Mouse (Mus musculus): ENCODE measurements around the gene Prc1.

Gene Prc1

GRCm38 (mm10) chr7:80294062-80294763 is at the start of gene Prc1:
TSS of gene Prc1 (plus strand) at chr7:80294450.
- in situ Hi-C loops (cut with MboI, MseI) = no loop called here

DNA sequence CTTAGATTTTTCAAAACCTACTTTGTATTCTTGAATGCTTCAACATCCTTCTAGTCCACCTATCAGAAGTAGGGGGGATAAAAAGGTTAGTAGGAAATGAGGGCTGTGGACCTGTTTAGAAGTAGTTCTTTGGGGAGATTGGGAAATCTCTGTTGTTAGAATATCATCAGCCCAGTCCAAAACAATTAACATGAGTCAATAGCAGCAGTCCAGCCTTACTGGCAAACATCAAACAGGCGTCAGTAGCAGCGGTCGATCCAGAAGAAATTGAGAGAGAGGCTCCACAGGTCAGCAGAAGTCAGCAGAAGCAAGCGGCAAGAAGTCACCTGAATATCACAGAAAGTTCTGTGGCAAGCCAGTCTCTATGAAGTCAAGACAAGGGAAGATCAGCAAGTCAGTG is 49.4 kb upstream of the Prc1 start:
- in situ Hi-C loops (cut with MboI, MseI) = loop anchor here (25.0 kb wide), 1 partner anchor 1792 kb away; no protein-coding TSS in a partner anchor

DNA sequence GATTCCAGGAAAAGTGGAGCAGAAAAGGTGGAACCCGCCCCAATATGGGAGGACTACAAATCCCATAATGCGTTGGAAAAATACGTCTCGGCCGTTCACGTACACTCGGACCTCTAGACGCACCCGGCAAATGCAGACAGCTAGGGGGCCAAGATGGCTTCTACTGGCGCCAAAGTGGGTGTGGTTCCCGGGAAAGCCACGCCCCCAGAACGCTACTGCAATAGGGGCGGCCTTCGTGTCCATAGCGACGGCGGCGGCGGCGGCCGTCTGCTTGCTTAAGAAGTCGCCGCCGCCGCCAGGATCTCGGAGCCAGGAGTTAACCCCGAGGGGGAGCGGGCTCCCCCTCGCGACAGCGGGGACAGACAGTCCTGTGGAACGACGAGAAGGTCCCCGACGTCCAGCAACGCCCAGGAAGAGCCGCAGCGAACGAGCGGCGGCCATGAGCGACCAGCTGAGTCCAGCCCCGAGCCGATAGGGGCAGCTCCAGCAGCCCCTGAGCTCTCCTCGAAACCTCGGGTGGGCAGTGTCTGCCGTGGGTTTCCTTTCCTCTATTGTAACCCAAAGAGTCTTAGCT is 48.0 kb upstream of the Prc1 start, which contains the start of gene Ttll13:
TSS of gene Ttll13 (plus strand) at position 229 of the 574 bp plus-strand sequence.
- in situ Hi-C loops (cut with MboI, MseI) = loop anchor here (25.0 kb wide), 1 partner anchor 1791 kb away; no protein-coding TSS in a partner anchor

- in situ Hi-C loops (cut with MboI, MseI) = loop anchor here (25.0 kb wide), 1 partner anchor 1790 kb away; no protein-coding TSS in a partner anchor
These were observed 47.4 kb upstream of the Prc1 start for GRCm38 (mm10) chr7:80246859-80247258.

GRCm38 (mm10) chr7:80252437-80252836 is 41.8 kb upstream of the Prc1 start:
- in situ Hi-C loops (cut with MboI, MseI) = no loop called here

- in situ Hi-C loops (cut with MboI, MseI) = no loop called here
These were observed 41.4 kb upstream of the Prc1 start for GRCm38 (mm10) chr7:80252886-80253285.

- in situ Hi-C loops (cut with MboI, MseI) = no loop called here
These were observed 38.3 kb upstream of the Prc1 start for GRCm38 (mm10) chr7:80255981-80256380.

DNA sequence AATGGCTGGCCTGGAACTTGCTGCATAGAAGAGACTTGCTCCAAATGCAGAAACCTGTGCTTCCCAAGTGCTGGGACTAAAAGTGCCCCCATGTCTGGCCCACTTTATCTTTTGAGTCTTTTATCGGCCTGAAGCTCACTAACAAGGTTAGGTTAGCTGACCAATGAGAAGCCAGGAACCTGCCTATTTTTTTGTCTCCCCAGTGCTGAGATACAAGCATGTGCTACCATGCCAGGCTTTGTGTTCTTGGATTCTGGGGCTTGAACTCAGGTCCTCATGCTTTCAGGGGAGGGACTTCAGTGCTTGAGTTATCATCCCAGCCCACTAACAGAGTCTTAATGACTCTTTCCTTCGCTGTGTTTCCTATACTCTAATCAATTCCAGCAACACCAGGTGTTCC is 36.5 kb upstream of the Prc1 start:
- in situ Hi-C loops (cut with MboI, MseI) = no loop called here

DNA sequence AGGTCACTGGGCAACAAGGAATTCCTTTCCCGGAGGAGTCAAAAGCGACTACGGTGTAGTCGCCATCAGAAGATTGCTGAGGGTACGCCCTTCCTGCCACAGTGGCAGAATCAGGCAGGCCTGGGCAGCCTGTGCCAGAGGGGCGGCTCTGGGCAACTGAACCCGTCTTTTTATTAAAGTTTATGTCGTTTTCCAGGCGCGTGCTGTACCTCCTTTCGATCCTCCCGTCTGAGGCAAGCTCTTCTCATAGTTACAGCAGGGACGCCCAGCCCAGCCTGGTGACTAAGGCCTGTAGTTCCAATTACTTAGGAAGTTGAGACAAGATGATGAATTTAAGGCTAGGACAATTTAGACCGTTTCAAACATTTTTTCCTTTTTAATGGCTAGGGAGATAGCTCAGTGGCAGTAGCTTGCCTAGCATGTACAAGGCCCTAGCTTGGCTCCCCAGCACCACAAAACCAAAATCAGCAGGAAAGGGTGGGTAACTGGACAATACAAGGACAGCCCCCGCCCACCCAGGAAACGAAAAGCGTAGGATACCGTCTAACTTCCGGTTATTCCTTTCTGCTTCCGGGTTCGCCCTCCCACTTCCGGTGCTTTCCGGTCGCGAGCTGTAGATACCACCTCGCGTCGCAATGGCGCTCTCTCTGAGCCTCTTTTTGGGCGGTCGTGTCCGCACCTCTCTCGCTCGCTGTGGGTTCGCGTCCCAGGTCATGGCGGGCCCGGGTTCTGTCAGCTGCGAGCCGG is 33.5 kb upstream of the Prc1 start, which contains the start of gene Ngrn:
TSS of gene Ngrn (plus strand) at position 591 of the 747 bp plus-strand sequence.
- in situ Hi-C loops (cut with MboI, MseI) = no loop called here

DNA sequence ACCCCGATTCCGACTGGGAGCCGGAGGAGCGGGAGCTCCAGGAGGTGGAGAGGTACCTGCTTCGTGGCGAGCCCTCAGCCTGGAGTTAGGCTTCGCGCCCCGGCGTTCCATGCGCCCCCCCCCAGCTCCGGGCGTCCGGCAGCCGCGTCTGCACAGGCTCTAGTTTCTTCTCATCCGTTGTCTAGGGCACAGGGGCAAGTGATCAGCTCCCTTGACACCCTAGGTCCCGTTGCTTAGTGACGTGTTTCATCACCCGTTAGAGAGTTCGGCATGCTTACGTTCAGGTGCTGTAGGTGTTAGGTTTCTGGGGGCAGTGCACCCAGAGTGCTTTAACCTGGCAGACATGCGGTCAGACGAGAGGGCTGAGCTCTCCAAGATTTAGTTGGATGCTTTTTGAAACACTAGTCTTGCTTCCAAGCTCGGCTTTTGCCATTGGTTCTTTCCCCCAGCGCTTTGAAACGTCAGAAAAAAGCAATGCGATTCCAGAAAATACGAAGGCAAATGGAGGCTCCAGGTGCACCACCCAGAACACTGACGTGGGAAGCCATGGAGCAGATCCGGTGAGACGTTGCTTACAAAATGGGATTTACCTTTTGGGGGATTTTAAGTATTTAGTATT is 32.8 kb upstream of the Prc1 start:
- in situ Hi-C loops (cut with MboI, MseI) = no loop called here

DNA sequence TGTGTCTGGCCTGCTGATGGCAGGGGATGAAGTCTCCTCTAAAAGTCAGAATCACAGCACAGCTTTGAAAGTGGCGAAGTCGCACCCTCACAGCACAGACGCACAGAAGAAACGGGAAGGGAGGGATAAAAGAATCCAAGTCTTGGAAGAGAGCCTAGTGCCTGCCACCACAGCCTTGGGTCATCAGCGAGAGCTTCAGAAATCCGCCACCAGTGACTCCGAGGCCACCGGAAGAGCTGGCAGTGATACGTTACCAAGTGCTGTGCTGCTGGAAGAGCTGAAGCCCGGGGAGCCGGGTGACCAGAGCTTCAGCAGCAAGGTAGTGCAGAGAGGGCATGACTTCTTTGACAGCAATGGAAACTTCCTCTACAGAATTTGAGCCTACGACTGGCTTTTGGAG is 29.6 kb upstream of the Prc1 start:
- in situ Hi-C loops (cut with MboI, MseI) = no loop called here

GRCm38 (mm10) chr7:80267764-80268163 is 26.5 kb upstream of the Prc1 start:
- in situ Hi-C loops (cut with MboI, MseI) = no loop called here

DNA sequence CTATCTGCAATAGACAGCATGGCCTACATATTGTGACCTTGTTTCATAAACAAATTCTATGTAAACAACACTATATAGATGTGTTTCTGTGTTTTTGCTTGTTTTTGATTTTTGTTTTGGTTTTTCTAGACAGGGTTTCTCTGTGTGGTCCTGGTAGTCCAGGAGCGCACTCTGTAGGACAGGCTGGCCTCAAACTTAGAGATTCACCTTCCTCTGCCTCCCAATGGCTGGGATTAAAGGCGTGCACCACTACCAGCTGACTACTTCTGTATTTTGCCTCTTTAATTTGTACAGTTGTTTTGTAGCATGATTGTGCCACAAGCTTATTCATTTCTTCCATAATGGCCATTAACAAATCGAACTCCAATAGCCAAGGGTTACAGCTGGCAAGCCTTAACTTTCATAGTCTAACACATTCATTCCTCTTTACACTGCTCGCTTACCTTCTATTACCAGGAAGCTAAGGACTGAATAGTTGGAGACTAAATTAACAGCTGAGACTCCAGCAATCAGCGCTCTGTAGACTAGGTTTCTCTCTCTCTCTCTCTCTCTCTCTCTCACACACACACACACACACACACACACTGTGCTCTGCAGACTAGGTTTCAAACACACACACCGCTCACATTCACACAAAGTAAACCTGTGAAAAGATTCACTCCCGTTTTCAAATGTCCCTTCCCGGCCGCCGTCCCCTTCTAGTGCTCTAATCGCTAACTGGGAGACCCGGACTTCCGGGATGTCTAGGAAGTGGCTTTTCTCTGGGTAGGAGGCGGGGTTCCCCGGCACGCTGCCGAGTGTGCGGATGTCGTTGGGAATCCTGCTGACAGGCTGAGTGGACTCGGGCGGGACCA is 25.1 kb upstream of the Prc1 start, which contains the start of gene Vps33b:
TSS of gene Vps33b (plus strand) at position 753 of the 854 bp plus-strand sequence.
- in situ Hi-C loops (cut with MboI, MseI) = no loop called here

- in situ Hi-C loops (cut with MboI, MseI) = no loop called here
These were observed 24.4 kb upstream of the Prc1 start for GRCm38 (mm10) chr7:80269751-80270255.

DNA sequence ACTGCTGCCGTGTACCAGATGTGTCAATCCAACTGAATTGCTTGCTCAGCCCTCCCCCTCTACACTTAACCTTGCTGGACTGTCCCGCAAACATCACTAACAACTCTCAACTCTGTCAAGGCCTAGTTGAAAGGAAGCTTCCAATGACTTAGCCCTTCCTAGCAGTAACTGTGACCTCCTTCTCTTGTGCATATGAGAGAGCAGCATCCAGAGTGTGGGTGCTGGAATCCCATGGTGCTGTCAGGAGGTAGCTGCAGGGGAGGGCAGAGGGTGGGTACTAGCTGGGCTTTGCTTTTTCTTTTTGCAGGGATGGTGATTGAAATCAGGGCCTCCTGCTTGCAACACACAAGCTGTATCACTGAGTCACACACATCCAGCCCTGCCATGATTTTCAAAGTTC is 20.8 kb upstream of the Prc1 start:
- in situ Hi-C loops (cut with MboI, MseI) = no loop called here

GRCm38 (mm10) chr7:80276374-80276773 is 17.9 kb upstream of the Prc1 start:
- in situ Hi-C loops (cut with MboI, MseI) = no loop called here

DNA sequence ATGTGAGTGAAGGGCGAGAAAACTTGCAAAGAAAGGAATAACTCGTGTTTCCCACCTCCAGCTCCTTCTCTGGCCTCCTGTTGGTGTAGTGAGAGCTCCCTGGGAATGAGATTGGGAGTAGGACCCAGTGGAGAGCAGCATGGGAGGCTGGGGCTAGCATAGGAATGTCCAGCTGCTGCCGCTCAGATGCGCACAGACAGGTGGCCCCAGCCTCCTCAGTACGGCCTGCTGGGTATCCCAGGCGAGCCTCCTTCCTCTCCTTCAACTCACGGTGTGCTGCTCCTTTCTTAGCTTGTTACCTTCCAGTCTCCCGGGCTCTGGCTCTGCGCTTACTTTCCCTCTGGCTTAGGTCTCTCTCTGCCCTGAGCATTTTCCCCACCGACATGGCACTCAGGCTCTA is 14.2 kb upstream of the Prc1 start:
- in situ Hi-C loops (cut with MboI, MseI) = no loop called here

DNA sequence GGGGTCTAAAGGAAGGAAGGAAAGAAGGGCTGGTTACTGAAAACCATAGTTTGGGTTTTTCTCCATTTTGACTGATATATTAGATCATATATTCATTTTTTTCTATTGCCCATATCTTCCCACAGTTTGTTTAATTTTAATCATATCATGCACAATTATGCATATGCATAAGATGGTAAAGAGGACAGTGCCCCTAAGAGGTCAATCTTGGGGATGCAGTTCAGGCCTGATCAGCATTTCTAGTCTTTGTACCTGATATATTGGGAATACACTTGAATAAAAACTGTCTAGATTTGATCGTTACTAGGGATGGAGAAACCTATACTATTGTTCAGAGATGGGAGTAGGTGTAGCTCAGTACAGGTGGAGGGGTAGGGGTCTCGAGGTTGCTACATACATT is 13.3 kb upstream of the Prc1 start:
- in situ Hi-C loops (cut with MboI, MseI) = no loop called here

DNA sequence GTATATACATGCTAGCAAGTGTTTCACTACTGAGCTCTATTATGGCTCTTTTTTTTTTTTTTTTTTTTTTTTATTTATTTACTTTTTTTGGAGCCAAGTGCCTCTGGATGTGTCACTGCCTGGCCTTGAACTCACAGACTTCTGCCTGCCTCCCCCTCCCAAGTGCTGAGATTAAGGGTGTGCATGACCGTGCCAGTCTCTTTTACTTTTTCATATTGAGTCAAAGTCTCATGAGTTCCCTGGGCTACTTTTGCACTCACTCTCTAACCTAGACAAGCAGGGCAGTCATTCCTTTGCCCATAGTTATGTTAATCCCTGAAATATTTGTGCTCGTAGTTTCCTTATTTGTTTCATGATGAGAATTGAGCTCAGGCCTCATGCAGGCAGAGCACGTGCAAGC is 12.6 kb upstream of the Prc1 start:
- in situ Hi-C loops (cut with MboI, MseI) = no loop called here

GRCm38 (mm10) chr7:80283226-80283918 is 10.9 kb upstream of the Prc1 start:
- in situ Hi-C loops (cut with MboI, MseI) = no loop called here
